Mouse (Mus musculus) neutrophil, adult 59 days (primary cell): Measurements from ENCODE around the gene Gpx6. TPM values are rescaled to one million over a fixed set of nuclear protein-coding genes. Genes with fewer than 3 reads are reported as not detected.

ENCODE experiments used
- total RNA-seq, 2 experiments: library from RNA; stranded (reverse); gene quantifications; 1 replicate in 1 of 2; 2 replicates in 1 of 2; pipeline ENCODE4 v1.2.4; 2023

Gpx6 gene
- total RNA-seq = not detected

GRCm38 (mm10) chr13:21311926-21312325, at the start of gene Gpx6:
Gpx6 (plus strand) TSS chr13:21312125.

DNA sequence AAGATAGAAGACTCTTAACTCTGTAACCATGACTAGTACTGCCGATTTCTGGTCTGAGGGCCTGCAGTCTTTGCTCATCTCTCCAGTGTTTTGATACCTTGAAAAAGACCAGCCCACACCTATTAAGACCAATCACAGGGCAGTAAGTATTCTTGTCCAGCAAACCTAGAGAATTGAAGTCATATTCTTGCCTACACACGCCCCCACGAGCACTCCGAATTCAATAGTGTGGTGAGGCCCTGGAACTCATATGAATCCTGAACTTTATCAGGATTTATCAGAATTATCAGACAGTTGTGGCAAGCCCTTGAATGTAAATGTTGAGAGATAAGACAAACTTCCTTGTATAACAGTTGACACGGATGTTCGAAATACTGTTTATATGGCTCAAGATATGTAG, 19.3 kb upstream of the Gpx6 start, which contains the start of gene Gpx5:
Gene Gpx5, minus strand, starts transcription at position 101 of the 400 bp plus-strand sequence.

DNA sequence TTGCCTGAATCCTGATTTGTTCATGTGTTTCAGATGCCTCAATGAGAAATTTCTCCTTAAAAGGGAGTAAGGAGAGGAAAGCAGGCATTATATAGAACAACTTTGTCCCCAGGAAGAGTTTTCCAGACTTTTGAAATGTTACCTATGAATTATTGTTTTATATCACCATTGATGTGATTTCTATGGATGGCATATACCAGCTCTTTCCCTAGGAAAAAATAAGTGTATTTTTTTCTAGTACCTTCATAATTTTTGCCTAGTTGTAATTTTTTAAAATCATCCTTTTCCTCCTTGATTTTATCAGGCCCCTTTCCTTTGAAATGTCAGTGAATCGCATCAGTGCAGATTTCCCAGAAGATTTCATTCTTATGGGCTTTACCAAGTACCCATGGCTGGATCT, 34.7 kb downstream of the Gpx6 start, which contains the start of gene Olfr1367:
Gene Olfr1367, plus strand, starts transcription at position 301 of the 400 bp plus-strand sequence.

GRCm38 (mm10) chr13:21362621-21363248, 50.8 kb downstream of the Gpx6 start, which contains the start of gene Zscan12:
Zscan12 (plus strand) TSS chr13:21362820.

Other genes with a start within 250 kb of the Gpx6 start
- gene Olfr1370, start 237.2 kb upstream of the Gpx6 start, total RNA-seq = not detected
- gene Olfr1369-ps1, start 200.6 kb upstream of the Gpx6 start, total RNA-seq = not detected
- not detected for gene Olfr263, start 182.5 kb upstream of the Gpx6 start, total RNA-seq
- not detected for gene Olfr1368, start 166.3 kb upstream of the Gpx6 start, total RNA-seq
- 10 to 100 TPM; 44.1 to 48.4 TPM for gene Trim27, start 132.7 kb upstream of the Gpx6 start, total RNA-seq
- not detected for gene Gpx5, start 19.4 kb upstream of the Gpx6 start, total RNA-seq
- gene Olfr1367, start 34.8 kb downstream of the Gpx6 start, total RNA-seq = not detected
- 1 to 10 TPM; 1.7 to 2.1 TPM for gene Zscan12, start 50.7 kb downstream of the Gpx6 start, total RNA-seq
- 10 to 100 TPM; 22.3 to 26.6 TPM for gene Zkscan3, start 90.6 kb downstream of the Gpx6 start, total RNA-seq
- gene Pgbd1, start 128.9 kb downstream of the Gpx6 start, total RNA-seq = not detected
- 10 to 100 TPM in 1 of 2 experiments, 1 to 10 TPM in 1; 7.5 to 11.7 TPM for gene Zscan26, start 141.6 kb downstream of the Gpx6 start, total RNA-seq
- under 1 TPM; 0.24 to 0.26 TPM for gene Nkapl, start 156.4 kb downstream of the Gpx6 start, total RNA-seq
- under 1 TPM; 0.20 TPM for gene Zkscan4, start 166.8 kb downstream of the Gpx6 start, total RNA-seq
- gene Gm10065, start 167.3 kb downstream of the Gpx6 start, total RNA-seq = not detected
- gene AK157302, start 183.1 kb downstream of the Gpx6 start, total RNA-seq = 1 to 10 TPM; 2.7 to 3.4 TPM
- 10 to 100 TPM; 18.9 to 19.1 TPM for gene Gm11273, start 189.3 kb downstream of the Gpx6 start, total RNA-seq
- 1 to 10 TPM; 3.8 to 3.9 TPM for gene Zkscan8, start 219.0 kb downstream of the Gpx6 start, total RNA-seq
- not detected for gene Olfr1366, start 230.7 kb downstream of the Gpx6 start, total RNA-seq
- not detected for gene Olfr1535, start 247.8 kb downstream of the Gpx6 start, total RNA-seq